Mouse (Mus musculus) lung, embryonic 14.5 days (tissue): ENCODE measurements around the gene Ablim2. TPM values are rescaled to one million over a fixed set of nuclear protein-coding genes. Genes with fewer than 3 reads are reported as not detected.

Source experiments
- ATAC-seq: fragments of 200-750 bp; cut with Nextera tagmentation; 2 replicates; pipeline ENCODE4 v1.8.0; 2017; ENCODE audit warnings: mild to moderate bottlenecking, moderate TSS enrichment, moderate library complexity; ENCODE audit not compliant: insufficient read depth
- DNase-seq: peaks from one replicate; pipeline ENCODE4 v3.0.0-alpha.2; 2015
- H3K27ac ChIP-seq: fragments of 300-500 bp; sonication (generic); 2 replicates; pipeline ENCODE4 v1.5.1; 2014; ENCODE audit warnings: low read depth, mild to moderate bottlenecking, moderate library complexity
- H3K27me3 ChIP-seq: fragments of 300-500 bp; sonication (generic); 2 replicates; pipeline ENCODE4 v1.6.1; 2014; ENCODE audit warnings: low read length, control low read depth; ENCODE audit not compliant: insufficient read depth
- H3K36me3 ChIP-seq: fragments of 300-500 bp; sonication (generic); 2 replicates; pipeline ENCODE4 v1.6.1; 2014; ENCODE audit warnings: control low read depth; ENCODE audit not compliant: insufficient read depth
- H3K4me1 ChIP-seq: fragments of 300-500 bp; sonication (generic); 2 replicates; pipeline ENCODE4 v1.6.1; 2014; ENCODE audit warnings: antibody characterized with exemption, control low read depth; ENCODE audit not compliant: insufficient read depth
- H3K4me2 ChIP-seq: fragments of 300-500 bp; sonication (generic); 2 replicates; pipeline ENCODE4 v1.6.1; 2014; ENCODE audit warnings: mild to moderate bottlenecking
- H3K4me3 ChIP-seq: fragments of 300-500 bp; sonication (generic); 2 replicates; pipeline ENCODE4 v1.5.1; 2014; ENCODE audit warnings: low read depth, low read length
- H3K9ac ChIP-seq: fragments of 300-500 bp; sonication (generic); 2 replicates; pipeline ENCODE4 v1.6.1; 2014
- H3K9me3 ChIP-seq: fragments of 300-500 bp; sonication (generic); 2 replicates; pipeline ENCODE4 v1.6.1; 2016; ENCODE audit warnings: low read depth, low read length, control low read depth
- CTCF ChIP-seq: IDR thresholded peaks from 2 replicates; pipeline ENCODE4 v1.5.1; 2016; ENCODE audit warnings: antibody characterized with exemption, low read depth
- WGBS: fragments of 180-500 bp; shearing (Covaris S2); extraction: QIAGEN DNeasy Blood & Tissue Kit; methylation state at CpG from one replicate; pipeline ENCODE4 v1.1.7; 2014; 5-methylcytosine and 5-hydroxymethylcytosine counted together
- polyA plus RNA-seq: library from polyadenylated mRNA; unstranded; fragments of >200 nt; fragmentation: Nextera tagmentation; extraction: Ambion mirVana; gene quantifications from 2 replicates; pipeline ENCODE4 v1.2.1, GENCODE M21; 2014

Gene Ablim2
- polyA plus RNA-seq, 1 experiment from 2014 or later, result 0.36 TPM

- Histone ChIP-seq H3K4me2 (no peak overlapping the region), H3K27ac (no peak overlapping the region), H3K9me3 (no peaks in the 10 kb centered on the region), H3K27me3 (no peaks in the 10 kb centered on the region), H3K9ac (no peak overlapping the region), H3K4me1 (peaks cover 75% of the 10 kb centered on the region), H3K36me3 (no peaks in the 10 kb centered on the region; the same call in 1 of the 2 replicates), H3K4me3 (no peak overlapping the region)
- ATAC-seq, result no peak
- no peak for TF ChIP-seq CTCF
- no peak for DNase-seq
- WGBS, result 60% methylated on average over 4 of the region's 4 CpGs
Measured at GRCm38 (mm10) chr5:35920076-35920475, 162.4 kb downstream of the Ablim2 start.

GRCm38 (mm10) chr5:35920557-35920956 lies 162.9 kb downstream of the Ablim2 start:
- Histone ChIP-seq H3K27ac (peak overlapping the region; percentile 99), H3K4me2 (peak overlapping the region; percentile 57; the same call in 1 of the 2 replicates), H3K36me3 (no peaks in the 10 kb centered on the region; the same call in 1 of the 2 replicates), H3K9ac (no peak overlapping the region; the same call in 1 of the 2 replicates), H3K27me3 (no peaks in the 10 kb centered on the region), H3K4me3 (no peak overlapping the region), H3K4me1 (peaks cover 73% of the 10 kb centered on the region), H3K9me3 (no peaks in the 10 kb centered on the region)
- ATAC-seq (no peak), DNase-seq (no peak)
- no peak for TF ChIP-seq CTCF

DNA sequence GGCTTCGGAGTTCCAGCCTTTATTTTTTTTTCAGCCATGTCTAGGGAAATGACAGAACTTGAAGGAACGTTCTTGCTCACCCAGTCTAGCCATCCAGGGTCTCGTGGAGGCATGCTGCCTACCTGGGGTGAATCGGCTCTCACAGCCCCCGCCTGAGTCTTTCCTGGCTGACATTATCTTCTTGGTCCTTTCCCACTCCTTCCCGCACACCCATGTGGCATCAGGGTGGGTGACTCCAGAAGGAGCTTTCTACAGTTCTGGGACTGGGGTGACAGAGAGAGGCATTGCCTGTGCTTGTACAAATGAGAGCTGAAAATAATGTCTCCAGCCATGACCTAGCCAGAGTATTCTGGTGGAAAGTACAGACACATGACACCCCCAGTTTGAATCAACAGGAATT lies 163.5 kb downstream of the Ablim2 start:
- H3K4me2 ChIP-seq, result peak overlapping the region; percentile 57
- no peak for DNase-seq
- H3K27me3 ChIP-seq, result no peaks in the 10 kb centered on the region
- peak overlapping the region; percentile 99 for H3K27ac ChIP-seq
- TF ChIP-seq CTCF, result no peak
- H3K9me3 ChIP-seq, result no peaks in the 10 kb centered on the region
- peak overlapping the region; percentile 51 for H3K9ac ChIP-seq
- peaks cover 73% of the 10 kb centered on the region for H3K4me1 ChIP-seq
- peak overlapping the region; percentile 10; the same call in 1 of the 2 replicates for H3K4me3 ChIP-seq
- peak; percentile 1; the same call in 1 of the 2 replicates for ATAC-seq
- H3K36me3 ChIP-seq, result no peaks in the 10 kb centered on the region; the same call in 1 of the 2 replicates
- 33% methylated on average over 6 of the region's 6 CpGs for WGBS

DNA sequence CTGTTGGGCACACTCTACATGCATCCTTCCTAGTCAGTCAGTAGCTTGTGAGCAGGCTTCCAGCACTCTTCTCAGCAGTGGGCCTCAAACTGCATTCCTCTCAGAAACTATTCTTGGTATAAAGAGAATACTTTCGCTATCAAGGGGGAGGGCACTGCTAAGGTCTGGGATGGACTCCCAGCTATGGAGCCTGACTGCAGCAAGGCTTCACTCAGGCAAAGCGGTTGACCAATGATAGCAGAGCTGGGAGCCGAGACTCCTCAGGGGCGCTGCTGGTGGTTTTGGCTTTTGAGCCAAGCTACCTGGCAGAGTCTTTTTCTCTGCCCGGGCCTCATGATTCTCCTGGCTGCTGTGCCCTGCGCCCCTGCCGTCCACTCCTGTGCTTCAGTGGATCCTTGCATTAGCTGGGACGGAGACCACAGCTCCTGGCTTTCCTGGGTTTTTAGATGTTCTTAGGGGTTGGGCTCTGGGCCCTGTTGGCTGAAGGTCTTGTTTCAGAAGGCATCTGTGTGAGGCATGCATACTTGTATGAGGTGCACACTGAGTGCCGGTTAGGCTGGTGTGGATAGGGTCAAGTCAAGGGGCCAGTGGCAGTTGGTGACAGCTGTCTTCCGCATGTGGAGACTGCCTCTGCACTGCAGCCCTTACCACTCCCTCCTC lies 164.0 kb downstream of the Ablim2 start:
- H3K27me3 ChIP-seq, result no peaks in the 10 kb centered on the region
- peak overlapping the region; percentile 57 for H3K4me2 ChIP-seq
- 13% methylated on average over 10 of the region's 10 CpGs for WGBS
- no peaks in the 10 kb centered on the region for H3K9me3 ChIP-seq
- H3K9ac ChIP-seq, result peak overlapping the region; percentile 51
- H3K27ac ChIP-seq, result peak overlapping the region; percentile 99
- H3K36me3 ChIP-seq, result no peaks in the 10 kb centered on the region; the same call in 1 of the 2 replicates
- DNase-seq, result peak; percentile 91
- peak; percentile 92 for ATAC-seq
- TF ChIP-seq CTCF, result no peak
- H3K4me1 ChIP-seq, result peaks cover 73% of the 10 kb centered on the region
- H3K4me3 ChIP-seq, result peak overlapping the region; percentile 10; the same call in 1 of the 2 replicates

DNA sequence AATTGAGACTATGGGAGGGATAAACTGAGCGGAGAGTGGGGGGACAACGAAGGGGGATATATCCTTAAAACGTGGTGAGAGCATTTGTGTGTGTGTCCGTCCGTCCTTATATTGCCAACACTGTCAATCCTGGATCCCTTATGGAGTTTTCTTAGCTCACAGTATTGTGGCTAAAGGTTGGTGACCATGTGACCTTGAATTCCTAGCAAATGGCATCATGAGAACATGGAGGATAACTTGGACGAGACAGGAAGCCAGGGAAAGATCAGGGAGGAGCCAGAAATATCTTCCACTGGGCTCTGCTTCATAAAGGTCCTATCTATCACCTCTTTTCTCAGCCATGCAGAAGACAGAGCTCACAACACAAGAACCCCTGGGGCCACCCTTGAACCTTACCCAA lies 165.8 kb downstream of the Ablim2 start:
- H3K9ac ChIP-seq, result no peak overlapping the region
- H3K4me1 ChIP-seq, result peaks cover 64% of the 10 kb centered on the region
- no peaks in the 10 kb centered on the region for H3K36me3 ChIP-seq
- peak; percentile 38 for DNase-seq
- no peak overlapping the region for H3K4me2 ChIP-seq
- ATAC-seq, result no peak
- WGBS, result 75% methylated on average over 6 of the region's 6 CpGs
- H3K9me3 ChIP-seq, result no peaks in the 10 kb centered on the region
- 0 out of 2 replicates have a peak overlapping the region, but pooled peaks have one; percentile 16 for H3K27ac ChIP-seq
- no peak for TF ChIP-seq CTCF
- no peaks in the 10 kb centered on the region for H3K27me3 ChIP-seq
- H3K4me3 ChIP-seq, result no peak overlapping the region

DNA sequence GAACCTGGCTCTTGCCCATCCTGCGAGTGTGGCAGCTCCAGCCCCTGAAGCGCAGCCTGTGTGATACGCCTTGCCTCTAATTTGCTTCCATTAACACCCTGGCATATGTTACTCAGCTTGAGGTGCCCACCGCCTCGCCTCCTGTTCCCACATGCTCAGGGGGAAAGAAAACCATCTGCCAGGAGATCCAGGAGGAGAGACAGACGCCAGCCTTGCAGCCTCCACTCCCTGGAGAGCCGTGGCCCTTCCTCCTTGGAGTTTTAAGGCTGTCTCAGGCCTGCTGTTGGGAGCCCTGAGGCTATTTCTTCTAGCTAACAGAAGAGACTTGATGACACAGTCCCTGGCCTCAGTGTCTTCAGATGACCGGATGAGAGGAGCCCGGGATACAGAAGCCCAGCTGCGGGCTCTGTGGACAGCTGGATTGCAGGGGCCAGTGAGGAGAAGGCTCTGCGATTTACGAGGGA lies 167.5 kb downstream of the Ablim2 start:
- Histone ChIP-seq H3K9me3 (no peaks in the 10 kb centered on the region), H3K4me2 (no peak overlapping the region), H3K27ac (peak overlapping the region; percentile 14; the same call in 1 of the 2 replicates), H3K36me3 (no peaks in the 10 kb centered on the region), H3K4me1 (peaks cover 48% of the 10 kb centered on the region), H3K9ac (no peak overlapping the region), H3K27me3 (no peaks in the 10 kb centered on the region), H3K4me3 (no peak overlapping the region)
- ATAC-seq (no peak), DNase-seq (peak; percentile 55)
- TF ChIP-seq CTCF, result no peak
- 55% methylated on average over 12 of the region's 12 CpGs for WGBS

GRCm38 (mm10) chr5:35926511-35926910 lies 168.8 kb downstream of the Ablim2 start:
- no peaks in the 10 kb centered on the region for H3K36me3 ChIP-seq
- H3K27ac ChIP-seq, result no peak overlapping the region
- no peak overlapping the region for H3K9ac ChIP-seq
- TF ChIP-seq CTCF, result no peak
- no peak for DNase-seq
- no peaks in the 10 kb centered on the region for H3K9me3 ChIP-seq
- H3K4me1 ChIP-seq, result peaks cover 40% of the 10 kb centered on the region
- 82% methylated on average over 8 of the region's 8 CpGs for WGBS
- H3K4me3 ChIP-seq, result no peak overlapping the region
- H3K4me2 ChIP-seq, result no peak overlapping the region
- ATAC-seq, result no peak
- H3K27me3 ChIP-seq, result no peaks in the 10 kb centered on the region
